Mouse (Mus musculus) midbrain, postnatal 0 days (tissue): ENCODE results near the gene Pigb. TPM values are rescaled to one million over a fixed set of nuclear protein-coding genes. Genes with fewer than 3 reads are reported as not detected.

Experiments
- ATAC-seq: fragments of 200-750 bp; cut with Nextera tagmentation; 2 replicates; pipeline ENCODE4 v1.8.0; 2017; ENCODE audit warnings: moderate number of reproducible peaks, mild to moderate bottlenecking, moderate TSS enrichment, moderate library complexity; ENCODE audit not compliant: low FRiP score
- DNase-seq: peaks from one replicate; pipeline ENCODE4 v3.0.0-alpha.2; 2015; ENCODE audit warnings: low spot score
- H3K27ac ChIP-seq: fragments of 300-500 bp; sonication (generic); 2 replicates; pipeline ENCODE4 v1.5.1; 2014; ENCODE audit warnings: low read depth, mild to moderate bottlenecking, low read length, mixed read lengths
- H3K27me3 ChIP-seq: fragments of 300-500 bp; sonication (generic); 2 replicates; pipeline ENCODE4 v1.6.1; 2014; ENCODE audit warnings: low read length, control low read depth, mixed read lengths; ENCODE audit not compliant: insufficient read depth
- H3K36me3 ChIP-seq: fragments of 300-500 bp; sonication (generic); 2 replicates; pipeline ENCODE4 v1.6.1; 2014; ENCODE audit warnings: low read length, control low read depth, mixed read lengths; ENCODE audit not compliant: insufficient read depth
- H3K4me1 ChIP-seq: fragments of 300-500 bp; sonication (generic); 2 replicates; pipeline ENCODE4 v1.6.1; 2014; ENCODE audit warnings: mild to moderate bottlenecking, control low read depth, antibody characterized with exemption, low read length, mixed read lengths; ENCODE audit not compliant: insufficient read depth
- H3K4me2 ChIP-seq: fragments of 300-500 bp; sonication (generic); 2 replicates; pipeline ENCODE4 v1.6.1; 2014; ENCODE audit warnings: low read depth, mild to moderate bottlenecking, low read length, mixed read lengths; ENCODE audit not compliant: poor library complexity, severe bottlenecking
- H3K4me3 ChIP-seq: fragments of 300-500 bp; sonication (generic); 2 replicates; pipeline ENCODE4 v1.5.1; 2014; ENCODE audit warnings: low read depth, mild to moderate bottlenecking, low read length, moderate library complexity
- H3K9ac ChIP-seq: fragments of 300-500 bp; sonication (generic); replicated peaks from 2 replicates; pipeline ENCODE4 v1.6.1; 2014; ENCODE audit warnings: mild to moderate bottlenecking, low read length, moderate library complexity, mixed read lengths; ENCODE audit not compliant: poor library complexity, severe bottlenecking
- H3K9me3 ChIP-seq: fragments of 300-500 bp; sonication (generic); 2 replicates; pipeline ENCODE4 v1.6.1; 2016; ENCODE audit warnings: low read length, control low read depth
- CTCF ChIP-seq: IDR thresholded peaks from 2 replicates; pipeline ENCODE4 v1.5.1; 2016; ENCODE audit warnings: antibody characterized with exemption, mild to moderate bottlenecking
- WGBS: fragments of 180-500 bp; shearing (Covaris S2); extraction: QIAGEN DNeasy Blood & Tissue Kit; methylation state at CpG from one replicate; pipeline ENCODE4 v1.1.7; 2014; 5-methylcytosine and 5-hydroxymethylcytosine counted together
- polyA plus RNA-seq: library from polyadenylated mRNA; unstranded; fragments of >200 nt; fragmentation: Nextera tagmentation; extraction: Ambion mirVana; gene quantifications from 2 replicates; pipeline ENCODE4 v1.2.1, GENCODE M21; 2015
- total RNA-seq: library from RNA; depleted of rRNA; stranded (reverse); fragments of >200 nt; gene quantifications from 2 replicates; pipeline ENCODE4 v1.2.3, GENCODE M21; 2014

The Pigb gene
- total and polyA plus RNA-seq, 2 experiments from 2014 or later: 8.4 to 13.0 TPM

- Histone ChIP-seq H3K27me3 (no peaks in the 10 kb centered on the region), H3K36me3 (no peaks in the 10 kb centered on the region), H3K9ac (no peak overlapping the region), H3K4me1 (no peaks in the 10 kb centered on the region), H3K4me2 (no peak overlapping the region), H3K27ac (no peak overlapping the region), H3K4me3 (no peak overlapping the region), H3K9me3 (no peaks in the 10 kb centered on the region)
- DNase-seq: no peak
- ATAC-seq: no peak
- 43% methylated on average over 8 of the region's 8 CpGs for WGBS
- TF ChIP-seq CTCF: no peak
These were observed 10.4 kb upstream of the Pigb start for GRCm38 (mm10) chr9:73050606-73051005.

- no peak overlapping the region for H3K9ac ChIP-seq
- no peak overlapping the region for H3K4me2 ChIP-seq
- H3K9me3 ChIP-seq: no peaks in the 10 kb centered on the region
- H3K27me3 ChIP-seq: no peaks in the 10 kb centered on the region
- no peaks in the 10 kb centered on the region for H3K4me1 ChIP-seq
- WGBS: 49% methylated on average over 5 of the region's 5 CpGs
- H3K36me3 ChIP-seq: no peaks in the 10 kb centered on the region
- no peak overlapping the region for H3K4me3 ChIP-seq
- ATAC-seq (no peak), DNase-seq (no peak)
- no peak for TF ChIP-seq CTCF
- no peak overlapping the region for H3K27ac ChIP-seq
These were observed 9.7 kb upstream of the Pigb start for GRCm38 (mm10) chr9:73049833-73050232.

GRCm38 (mm10) chr9:73048927-73049326 is 8.7 kb upstream of the Pigb start:
- DNase-seq: no peak
- Histone ChIP-seq H3K27me3 (no peaks in the 10 kb centered on the region), H3K4me3 (no peak overlapping the region), H3K9ac (no peak overlapping the region), H3K27ac (no peak overlapping the region), H3K9me3 (no peaks in the 10 kb centered on the region), H3K36me3 (no peaks in the 10 kb centered on the region), H3K4me2 (no peak overlapping the region), H3K4me1 (no peaks in the 10 kb centered on the region; the same call in 1 of the 2 replicates)
- no peak for ATAC-seq
- WGBS: 6% methylated on average over 4 of the region's 4 CpGs
- TF ChIP-seq CTCF: no peak

GRCm38 (mm10) chr9:73047906-73048305 is 7.7 kb upstream of the Pigb start:
- TF ChIP-seq CTCF: no peak
- ATAC-seq: no peak
- Histone ChIP-seq H3K9me3 (no peaks in the 10 kb centered on the region), H3K9ac (no peak overlapping the region), H3K4me3 (no peak overlapping the region), H3K27me3 (no peaks in the 10 kb centered on the region), H3K36me3 (no peaks in the 10 kb centered on the region), H3K4me1 (no peaks in the 10 kb centered on the region; the same call in 1 of the 2 replicates), H3K4me2 (no peak overlapping the region), H3K27ac (no peak overlapping the region)
- DNase-seq: no peak
- WGBS: 93% methylated on average over 2 of the region's 2 CpGs

- DNase-seq: no peak
- TF ChIP-seq CTCF: no peak
- 75% methylated on average over 10 of the region's 10 CpGs for WGBS
- peak overlapping the region; percentile 53 for H3K4me3 ChIP-seq
- no peaks in the 10 kb centered on the region; the same call in 1 of the 2 replicates for H3K4me1 ChIP-seq
- H3K27ac ChIP-seq: no peak overlapping the region; the same call in 1 of the 2 replicates
- H3K9me3 ChIP-seq: no peaks in the 10 kb centered on the region
- ATAC-seq: no peak
- peak overlapping the region; percentile 76 for H3K9ac ChIP-seq
- no peaks in the 10 kb centered on the region for H3K27me3 ChIP-seq
- peak overlapping the region; percentile 86 for H3K4me2 ChIP-seq
- H3K36me3 ChIP-seq: no peaks in the 10 kb centered on the region
These were observed 5.5 kb upstream of the Pigb start for GRCm38 (mm10) chr9:73045711-73046110.

GRCm38 (mm10) chr9:73045204-73045603 is 5.0 kb upstream of the Pigb start:
- no peaks in the 10 kb centered on the region for H3K36me3 ChIP-seq
- no peak overlapping the region; the same call in 1 of the 2 replicates for H3K27ac ChIP-seq
- H3K4me1 ChIP-seq: no peaks in the 10 kb centered on the region; the same call in 1 of the 2 replicates
- H3K4me2 ChIP-seq: peak overlapping the region; percentile 86
- peak overlapping the region; percentile 53 for H3K4me3 ChIP-seq
- peak overlapping the region; percentile 76 for H3K9ac ChIP-seq
- no peak for DNase-seq
- no peak for ATAC-seq
- TF ChIP-seq CTCF: no peak
- H3K9me3 ChIP-seq: no peaks in the 10 kb centered on the region
- WGBS: 8% methylated on average over 7 of the region's 7 CpGs
- H3K27me3 ChIP-seq: no peaks in the 10 kb centered on the region
